Mouse (Mus musculus) megakaryocyte, embryonic 14.5 days (primary cell): ENCODE results near the gene Pigh.

Experiments
- FLI1 ChIP-seq: IDR thresholded peaks from 2 replicates; pipeline ENCODE4 v1.6.1; 2012; ENCODE audit warnings: low read length, inconsistent platforms, mixed read lengths
- GATA1 ChIP-seq: IDR thresholded peaks from 3 replicates; pipeline ENCODE4 v1.6.1; 2012; ENCODE audit warnings: mixed read lengths, low read length, inconsistent platforms, borderline replicate concordance

DNA sequence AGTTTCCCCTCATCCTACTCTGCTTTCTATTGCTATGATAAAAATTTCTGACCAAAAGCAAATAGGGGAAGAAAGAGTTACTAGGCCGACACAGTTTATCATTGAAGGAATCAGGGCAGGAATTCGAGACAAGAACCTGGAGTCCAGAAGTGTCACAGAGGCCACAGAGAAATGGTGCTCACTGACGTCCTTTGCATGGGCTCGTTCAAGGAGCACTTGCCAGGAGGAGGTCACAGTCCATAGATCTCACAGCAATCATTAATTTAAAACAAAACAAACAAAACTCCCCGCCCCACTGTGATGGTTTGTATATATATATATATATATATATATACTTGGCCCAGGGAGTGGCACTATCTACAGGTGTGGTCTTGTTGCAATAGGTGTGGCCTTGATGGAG, 15.9 kb upstream of the Pigh start:
- TF ChIP-seq GATA1, result no peak
- TF ChIP-seq FLI1, result no peak
